Mouse (Mus musculus) testis, adult 2 months (tissue): ENCODE results near the gene Sap30l.

Experiments
- CTCF ChIP-seq: fragments of 200-500 bp; IDR thresholded peaks from 2 replicates; pipeline ENCODE4 v1.5.1; 2012; ENCODE audit warnings: low read depth, mild to moderate bottlenecking, inconsistent platforms, low read length, moderate library complexity; ENCODE audit not compliant: control insufficient read depth, insufficient read depth, insufficient replicate concordance
- POLR2A ChIP-seq: fragments of 200-500 bp; IDR thresholded peaks from 2 replicates; pipeline ENCODE4 v1.6.1; 2012; ENCODE audit warnings: low read depth, mild to moderate bottlenecking, inconsistent platforms, low read length, moderate library complexity; ENCODE audit not compliant: control insufficient read depth

DNA sequence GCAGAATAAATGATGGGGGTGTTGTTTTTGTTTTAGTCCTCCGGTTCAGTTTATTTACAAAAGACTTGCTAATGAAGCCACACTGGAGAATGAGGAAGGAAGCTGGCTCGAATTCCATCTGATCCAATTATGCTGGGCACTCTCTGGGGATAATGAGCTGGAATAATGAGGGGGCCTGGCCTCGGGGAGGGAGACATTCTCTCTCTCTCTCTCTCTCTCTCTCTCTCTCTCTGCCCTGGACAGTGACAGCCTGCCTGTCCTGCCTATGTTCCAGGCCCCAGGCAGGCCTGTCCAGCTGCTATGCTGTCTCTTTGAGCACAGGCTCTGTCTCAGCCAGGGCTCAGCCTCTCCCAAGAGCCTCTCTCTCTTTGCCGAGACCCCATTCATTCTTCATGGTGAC is 27.5 kb upstream of the Sap30l start:
- no peak for TF ChIP-seq CTCF
- TF ChIP-seq POLR2A = no peak
